ENCODE assay signal across 17 mouse cellular contexts in genomic region chr4:141901711-141902478, GRCm38 (mm10). TPM values are rescaled to one million over a fixed set of nuclear protein-coding genes. Genes with fewer than 3 reads are reported as not detected.
A peak's percentile ranks its signal among the peaks of the same experiment; 100 is the strongest.
DNase-seq lines count a peak whose midpoint lies in the region; ATAC-seq lines count a peak whose summit lies in the region.
"Had no signal": no experiment of that assay in that cellular context is flagged by ENCODE, and none has a peak within 500 bp of the region (broad histone marks: within the 10 kb centered on the region; RNA-seq: fewer than 3 reads in every experiment).

No protein-coding gene starts in this region.

- peak overlapping the region; percentile 71 for H3K27ac ChIP-seq in forebrain, embryonic 16.5 days (ENCODE audit: low read length)
- H3K27ac ChIP-seq in midbrain, embryonic 12.5 days (replicated peaks), result peak overlapping the region; percentile 96
- H3K27ac ChIP-seq: embryonic facial prominence, embryonic 15.5 days; kidney, postnatal 0 days had no signal

- peak overlapping the region; percentile 20 for H3K4me2 ChIP-seq in forebrain, embryonic 16.5 days (ENCODE audit: low read length)
- H3K4me2 ChIP-seq in midbrain, embryonic 12.5 days (replicated peaks), result peak overlapping the region; percentile 38
- H3K4me2 ChIP-seq: embryonic facial prominence, embryonic 15.5 days had no signal

- H3K4me1 ChIP-seq in forebrain, embryonic 16.5 days (replicated peaks; ENCODE audit: control insufficient read depth, insufficient read depth, low read length), result peaks cover 54% of the 10 kb centered on the region
- peaks cover 64% of the 10 kb centered on the region for H3K4me1 ChIP-seq in midbrain, embryonic 12.5 days

- peak; percentile 81 for ATAC-seq in forebrain, embryonic 16.5 days
- peak; percentile 88 for ATAC-seq in midbrain, embryonic 12.5 days (ENCODE audit: low FRiP score, low read depth)
- ATAC-seq: activated CD4-positive, CD25-positive, alpha-beta regulatory T cell, adult 4 months had no signal

- no peak overlapping the region for H3K4me3 ChIP-seq in forebrain, embryonic 16.5 days (replicated peaks; ENCODE audit: low read length)
- H3K4me3 ChIP-seq in midbrain, embryonic 12.5 days, result no peak overlapping the region
- H3K4me3 ChIP-seq: embryonic facial prominence, embryonic 15.5 days had no signal

- no peaks in the 10 kb centered on the region for H3K9me3 ChIP-seq in forebrain, embryonic 16.5 days (ENCODE audit: control insufficient read depth, low read length)
- no peaks in the 10 kb centered on the region for H3K9me3 ChIP-seq in midbrain, embryonic 12.5 days
- H3K9me3 ChIP-seq: embryonic facial prominence, embryonic 15.5 days had no signal

- H3K9ac ChIP-seq in forebrain, embryonic 16.5 days (replicated peaks; ENCODE audit: low read depth, low read length), result peak overlapping the region; percentile 34; the same call in 1 of the 2 replicates
- peak overlapping the region; percentile 20; the same call in 1 of the 2 replicates for H3K9ac ChIP-seq in midbrain, embryonic 12.5 days (replicated peaks)
- H3K9ac ChIP-seq: embryonic facial prominence, embryonic 15.5 days had no signal

- H3K27me3 ChIP-seq in forebrain, embryonic 16.5 days (replicated peaks; ENCODE audit: control insufficient read depth, insufficient read depth, low read length), result no peaks in the 10 kb centered on the region
- H3K27me3 ChIP-seq in midbrain, embryonic 12.5 days, result no peaks in the 10 kb centered on the region
- H3K27me3 ChIP-seq: embryonic facial prominence, embryonic 15.5 days had no signal

- intact Hi-C loops in gastrocnemius, postnatal 14 days (cut with DNase I; ENCODE audit: low total_unique reads), result no loop called here

- DNase-seq in right cerebral cortex, postnatal 10 days (ENCODE audit: low spot score in 2 of 2), result peak; percentile 57 to 61
- no peak for DNase-seq in right cerebral cortex, adult 2 months (ENCODE audit: low spot score in 2 of 2)
- no peak for DNase-seq in gastrocnemius, postnatal 14 days
- DNase-seq in adrenal gland, postnatal 10 days, result no peak
- no peak for DNase-seq in gastrocnemius, postnatal 10 days
- DNase-seq: gastrocnemius, postnatal 25 days; heart, postnatal 14 days; lung, postnatal 10 days; thymus, adult 2 months had no signal

- no peaks in the 10 kb centered on the region for H3K36me3 ChIP-seq in forebrain, embryonic 16.5 days (ENCODE audit: control insufficient read depth, insufficient read depth)
- H3K36me3 ChIP-seq in midbrain, embryonic 12.5 days, result no peaks in the 10 kb centered on the region
- H3K36me3 ChIP-seq: embryonic facial prominence, embryonic 15.5 days had no signal

- WGBS in forebrain, embryonic 16.5 days, result 7% methylated on average over 17 of the region's 17 CpGs
- 14% methylated on average over 17 of the region's 17 CpGs for WGBS in midbrain, embryonic 12.5 days

RNA-seq across cellular contexts. Expression of gene Efhd2, which starts 27.2 kb away (rescaled TPM):
- polyA plus RNA-seq in forebrain, embryonic 16.5 days (2015; fragmentation: Nextera tagmentation; extraction: Ambion mirVana), result 69.9 and 76.8 TPM in 2 replicates
- polyA plus RNA-seq in midbrain, embryonic 12.5 days (2016; fragmentation: Nextera tagmentation; extraction: Ambion mirVana), result 96.8 and 112 TPM in 2 replicates
- total RNA-seq in gastrocnemius, postnatal 14 days (2021), result 10 to 100 TPM; 13.8 to 17.6 TPM
- total RNA-seq in adrenal gland, postnatal 10 days (2021), result 10 to 100 TPM; 28.9 to 29.1 TPM
- 10 to 100 TPM; 26.2 to 31.6 TPM for total RNA-seq in gastrocnemius, postnatal 10 days (2021)

RNA-seq across cellular contexts. Expression of gene Ctrc, which starts 55.7 kb away (rescaled TPM):
- polyA plus RNA-seq in forebrain, embryonic 16.5 days (2015; fragmentation: Nextera tagmentation; extraction: Ambion mirVana), result not detected in 2 replicates
- polyA plus RNA-seq in midbrain, embryonic 12.5 days (2016; fragmentation: Nextera tagmentation; extraction: Ambion mirVana), result not detected in 2 replicates
- total RNA-seq in gastrocnemius, postnatal 14 days (2021), result not detected
- total RNA-seq in adrenal gland, postnatal 10 days (2021), result not detected
- not detected for total RNA-seq in gastrocnemius, postnatal 10 days (2021)
- total RNA-seq: ES-E14; gastrocnemius, postnatal 25 days; heart, postnatal 14 days; neutrophil, adult 5-6 weeks had no signal
- polyA plus RNA-seq: activated CD4-positive, CD25-positive, alpha-beta regulatory T cell, adult 4 months; embryonic facial prominence, embryonic 15.5 days; kidney, postnatal 0 days; limb, embryonic 14.5 days had no signal

Comparison
In these comparisons a context has a peak if more than half of its experiments do, and no peak if none do; other contexts are left out.
1. DNase-seq: peak in right cerebral cortex, postnatal 10 days (2 of 2); none in right cerebral cortex, adult 2 months (0 of 2), gastrocnemius, postnatal 14 days (single experiment), adrenal gland, postnatal 10 days (single experiment) and gastrocnemius, postnatal 10 days (single experiment).